Mouse (Mus musculus): ENCODE data around the gene Odaph. TPM values are rescaled to one million over a fixed set of nuclear protein-coding genes. Genes with fewer than 3 reads are reported as not detected.
"Not testable (repeated sequence)": the region's sequence is repeated elsewhere in the genome, so short reads cannot be mapped to it uniquely, and the experiment has no call there.

The Odaph gene
- not detected in 2 replicates for polyA plus RNA-seq (2012; rRNA removed)

DNA sequence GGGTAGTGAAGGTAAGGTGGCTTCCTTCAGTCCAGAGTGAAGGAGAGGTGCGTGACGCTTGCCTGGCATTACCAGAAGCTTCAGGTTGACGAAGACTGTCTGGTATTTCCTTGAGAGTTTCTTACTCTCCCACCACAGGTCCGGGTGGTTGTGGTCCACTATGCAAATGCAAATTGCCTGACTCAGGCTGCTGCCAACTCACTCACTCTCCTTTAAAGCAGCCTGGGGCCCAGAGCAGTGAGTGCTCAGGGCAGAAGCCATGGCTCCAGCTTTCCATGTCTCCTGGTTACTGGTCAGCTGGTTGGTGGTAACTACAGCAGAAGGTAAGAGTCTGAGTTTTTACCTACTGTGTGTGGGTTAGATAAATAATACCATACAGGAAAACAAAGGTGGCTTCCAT lies at the start of gene Odaph:
Odaph (plus strand) TSS at position 240 of the 400 bp plus-strand sequence.
- DNase-seq (ENCODE audit: low spot score), result no peak

DNA sequence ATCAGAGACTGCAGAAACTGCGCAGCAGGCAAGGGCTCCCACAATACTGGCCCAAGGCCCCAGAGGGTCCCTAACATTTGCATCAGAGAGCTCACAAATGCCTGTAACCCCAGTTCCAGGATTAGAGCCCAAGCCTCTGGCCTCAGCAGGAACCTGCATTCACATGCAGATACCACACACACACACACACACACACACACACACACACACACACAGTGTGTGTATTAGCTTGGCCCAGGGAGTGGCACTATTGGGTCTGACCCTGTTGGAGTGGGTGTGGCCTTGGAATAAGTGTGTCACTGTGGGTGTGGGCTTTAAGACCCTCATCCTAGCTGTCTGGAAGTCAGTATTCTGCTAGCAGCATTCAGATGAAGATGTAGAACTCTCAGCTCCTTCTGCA lies 41.7 kb upstream of the Odaph start:
- not testable (repeated sequence) for DNase-seq (ENCODE audit: low spot score)

DNA sequence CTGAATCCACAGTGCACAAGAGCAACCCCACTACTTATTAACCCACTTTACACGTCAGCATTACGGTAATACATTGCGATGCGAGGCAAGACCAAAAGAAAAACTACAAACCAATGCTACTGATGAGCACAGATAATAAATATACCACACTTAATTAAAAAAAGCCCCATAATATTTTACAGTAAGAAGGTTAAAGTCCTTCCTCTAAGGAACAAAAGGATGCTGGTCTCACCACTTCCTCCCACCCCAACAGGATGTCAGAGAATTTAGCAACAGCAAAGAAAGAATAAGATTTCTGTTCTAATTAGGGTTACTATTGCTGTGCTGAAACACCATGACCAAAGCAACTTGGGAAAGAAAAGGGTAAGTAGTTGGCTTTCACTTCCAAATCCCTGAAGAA lies 40.3 kb upstream of the Odaph start:
- no peak for DNase-seq (ENCODE audit: low spot score)

DNA sequence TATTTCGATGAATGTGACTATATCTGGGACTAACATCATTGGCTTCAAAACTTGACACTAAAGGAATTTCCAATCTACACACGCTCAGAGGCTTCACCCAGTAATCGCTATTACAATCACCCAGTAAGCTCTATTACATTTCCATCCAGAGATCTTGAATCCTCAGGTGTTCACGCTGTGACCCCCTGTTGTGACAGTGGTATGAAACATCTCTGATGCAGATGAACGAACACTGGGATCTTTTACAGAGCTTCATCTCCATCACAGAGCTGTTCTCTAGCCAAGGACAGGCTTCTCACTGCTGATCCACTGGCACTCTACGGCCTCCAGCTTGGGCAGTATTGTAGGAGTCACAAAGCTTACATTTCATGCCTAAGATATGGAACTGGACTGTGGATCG lies 37.8 kb upstream of the Odaph start:
- no peak for DNase-seq (ENCODE audit: low spot score)

DNA sequence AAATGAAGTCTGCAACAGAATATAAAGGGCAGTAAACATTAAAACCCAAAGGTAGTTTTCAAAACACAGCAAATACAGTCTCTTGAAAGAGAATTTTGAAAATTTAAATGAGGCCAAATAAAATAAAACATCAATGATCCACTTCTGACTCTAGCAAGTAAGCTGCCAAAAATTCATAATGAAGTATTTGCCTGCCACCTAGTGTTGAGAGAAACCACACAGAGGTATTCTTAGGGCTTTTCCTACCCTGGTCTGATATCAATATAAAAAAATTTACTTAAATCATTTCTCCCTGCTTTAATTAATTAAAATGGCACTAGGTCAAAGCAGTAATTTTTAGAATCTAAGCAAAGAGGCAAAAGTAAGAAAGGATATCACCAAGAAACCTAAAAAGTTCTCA lies 35.9 kb upstream of the Odaph start:
- DNase-seq (ENCODE audit: low spot score), result no peak

DNA sequence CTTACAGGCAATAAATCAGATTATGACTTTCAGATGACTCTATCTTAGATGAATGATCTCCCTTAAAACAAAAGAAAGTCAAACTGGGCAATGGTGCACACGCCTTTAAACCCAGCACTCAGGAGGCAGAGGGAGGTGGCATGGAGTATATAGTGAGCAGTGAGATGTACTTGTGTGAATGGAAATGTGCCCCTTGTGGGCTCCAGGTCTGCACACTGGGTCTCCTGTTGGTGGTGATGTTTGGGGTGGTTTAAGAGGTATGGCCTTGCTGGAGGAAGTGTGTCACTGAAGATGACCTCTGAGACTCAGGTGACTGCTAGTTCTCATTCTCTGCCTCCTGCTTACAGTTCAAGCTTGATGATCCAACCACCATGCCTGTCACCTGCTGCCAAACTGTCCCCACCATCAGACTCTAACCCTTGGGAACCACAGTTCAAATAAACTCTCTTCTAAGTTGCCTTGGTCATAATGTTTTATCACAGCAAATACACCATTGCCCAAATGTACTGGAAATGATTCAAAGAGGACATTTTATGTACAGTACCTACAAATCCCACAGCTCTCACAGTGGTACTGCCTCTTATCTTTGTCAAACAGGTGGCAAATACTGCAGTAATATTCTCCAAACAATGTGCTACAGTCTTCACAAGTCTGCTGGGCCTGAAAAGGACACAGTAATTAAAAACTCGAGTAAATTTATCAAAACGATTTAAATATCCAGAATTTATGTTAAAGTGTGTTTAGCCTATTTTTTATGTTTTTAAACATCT lies 30.1 kb upstream of the Odaph start:
- DNase-seq (ENCODE audit: low spot score), result no peak

DNA sequence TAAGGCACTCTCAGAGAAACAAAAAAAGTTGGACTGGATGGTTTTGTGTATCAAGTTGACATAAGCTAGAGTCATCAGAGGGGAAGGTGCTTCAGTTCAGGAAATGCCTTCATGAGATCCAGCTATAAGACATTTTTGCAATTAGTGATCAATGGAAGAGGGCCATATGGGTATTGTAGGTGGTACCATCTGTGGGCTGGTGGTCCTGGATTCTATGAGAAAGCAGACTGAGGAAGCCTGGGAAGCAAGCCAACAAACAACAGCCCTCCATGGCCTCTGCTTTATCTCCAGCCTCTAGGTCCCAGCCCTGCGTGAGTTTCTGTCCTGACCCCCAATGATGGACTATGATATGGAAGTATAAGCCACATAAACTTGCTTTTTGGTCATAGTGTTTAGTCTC lies 28.2 kb upstream of the Odaph start:
- DNase-seq (ENCODE audit: low spot score), result no peak

DNA sequence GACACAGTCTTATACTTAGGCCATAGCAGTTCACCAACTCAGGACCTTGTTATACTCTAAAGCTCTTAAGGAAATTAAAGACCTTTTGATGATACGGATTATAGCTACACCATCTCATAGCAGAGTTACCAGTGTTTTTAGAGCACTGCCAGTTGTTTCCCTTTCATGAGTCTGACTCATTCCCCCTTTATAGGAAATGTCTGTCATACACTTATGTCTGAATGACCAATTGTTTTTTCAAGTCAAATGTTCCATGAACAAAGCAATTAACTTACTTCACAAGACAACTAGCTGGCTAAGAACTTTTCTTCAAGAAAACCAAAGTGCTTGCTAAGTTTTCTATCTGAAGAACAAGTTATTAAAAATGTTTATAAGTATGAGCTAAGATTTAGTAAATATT lies 27.3 kb upstream of the Odaph start:
- no peak for DNase-seq (ENCODE audit: low spot score)

DNA sequence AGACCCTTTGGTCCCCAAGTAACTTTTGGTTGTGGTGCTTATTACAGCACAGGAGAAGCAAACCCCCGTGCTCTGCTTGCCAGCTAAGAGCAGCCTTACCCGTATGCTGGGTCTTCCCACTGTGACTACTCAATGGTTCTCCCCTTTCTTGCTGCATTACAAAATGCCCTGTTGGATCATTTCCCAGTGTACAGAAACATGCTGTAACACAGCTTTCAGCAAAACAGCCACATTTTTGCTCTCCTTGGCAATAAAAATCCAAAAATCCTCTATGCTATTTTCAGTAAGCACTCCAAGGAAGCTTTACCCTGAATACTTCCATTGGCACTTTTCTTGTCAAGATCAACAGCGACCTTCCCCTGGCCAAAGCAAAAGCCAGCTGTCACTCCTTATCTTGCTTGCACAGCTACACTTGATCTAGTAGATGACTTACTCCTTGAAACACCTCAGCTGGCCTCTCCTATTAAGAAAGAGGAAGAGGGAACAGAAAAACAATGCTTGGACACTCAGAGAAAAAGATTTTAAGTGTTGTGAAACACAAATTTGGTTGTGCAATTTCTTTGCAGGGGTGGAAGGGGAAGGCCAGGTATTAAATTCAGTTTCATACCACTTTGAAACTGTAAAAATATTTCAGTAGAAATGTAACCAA lies 26.5 kb upstream of the Odaph start:
- no peak for DNase-seq (ENCODE audit: low spot score)

DNA sequence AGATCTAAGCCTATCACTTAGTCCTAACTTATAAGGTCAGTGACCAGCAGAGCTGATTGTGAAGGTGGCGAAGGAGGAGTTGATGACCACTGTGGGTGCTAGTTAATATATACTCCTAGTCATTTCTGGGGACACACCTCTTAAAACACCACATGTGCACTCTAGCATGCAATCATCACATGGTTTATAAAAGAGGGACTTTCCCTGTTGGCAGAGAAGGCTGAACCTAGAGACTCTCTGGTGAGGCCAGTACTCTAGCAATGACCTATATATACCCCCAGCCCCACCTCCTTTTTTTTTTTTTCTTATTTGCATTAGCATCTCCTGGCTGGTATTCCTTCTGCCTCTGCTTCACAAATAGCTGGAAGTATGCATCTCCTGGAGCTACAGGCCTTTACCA lies 25.9 kb upstream of the Odaph start:
- no peak for DNase-seq (ENCODE audit: low spot score)

DNA sequence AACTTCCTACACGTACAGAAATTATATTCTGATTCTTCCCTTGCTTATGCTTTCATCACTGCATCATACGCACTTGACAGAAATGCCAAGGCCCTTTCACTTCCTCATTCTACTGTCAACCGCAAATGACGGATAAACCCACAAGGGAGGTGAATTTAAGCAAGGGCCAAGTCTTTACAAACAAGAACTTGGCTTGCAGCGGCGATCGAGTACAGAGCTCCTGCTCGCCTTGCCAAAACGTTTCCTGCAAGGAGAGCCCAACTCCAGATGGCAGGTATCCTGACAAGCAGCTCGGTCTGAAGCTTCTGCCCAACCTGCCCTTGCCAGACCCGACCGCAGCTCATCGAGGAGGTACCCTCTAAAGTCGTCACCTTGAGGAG lies 25.0 kb upstream of the Odaph start:
- no peak for DNase-seq (ENCODE audit: low spot score)

DNA sequence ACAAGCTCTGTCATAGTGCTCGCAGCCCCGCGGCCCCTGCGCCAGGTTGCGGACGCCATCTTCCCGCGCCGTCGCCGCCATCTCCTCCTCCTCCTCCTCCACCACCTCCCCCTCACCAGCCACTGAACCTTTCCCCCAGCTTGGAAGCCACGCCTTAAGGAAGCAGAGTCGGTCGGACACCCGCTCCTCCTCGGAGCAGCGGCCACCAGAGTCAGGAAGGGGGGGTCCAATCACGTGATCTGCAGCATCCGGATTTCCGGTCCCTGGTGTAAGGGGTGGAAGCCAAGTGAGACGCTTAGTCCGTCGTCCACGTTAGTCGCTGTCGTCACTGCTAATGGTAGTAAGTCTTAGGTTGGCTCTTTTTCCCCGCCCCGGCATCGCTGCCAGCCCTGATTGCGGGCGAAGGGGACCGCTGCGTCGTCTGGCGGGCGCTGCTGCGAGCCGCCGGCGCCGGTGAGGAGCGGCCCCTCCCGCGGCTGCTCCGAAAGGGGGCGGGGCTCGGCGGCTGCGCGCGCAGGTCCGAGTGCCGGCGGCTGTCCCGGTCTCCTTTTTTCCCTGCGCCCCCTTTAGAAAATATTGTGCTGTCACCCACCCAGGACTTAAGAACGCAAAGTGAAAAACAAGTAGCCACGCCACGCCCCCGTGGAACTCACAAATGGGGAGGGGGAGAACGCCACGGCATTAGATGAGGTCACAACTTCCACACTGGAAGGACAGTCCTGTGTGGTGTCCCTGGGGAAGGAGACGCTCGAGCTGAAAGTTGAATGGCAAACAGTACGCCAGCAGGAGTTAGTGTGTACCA lies 24.4 kb upstream of the Odaph start, which contains the start of gene Rchy1:
Rchy1 (minus strand) TSS at position 430 of the 802 bp plus-strand sequence.
- DNase-seq (ENCODE audit: low spot score), result peak; percentile 89

DNA sequence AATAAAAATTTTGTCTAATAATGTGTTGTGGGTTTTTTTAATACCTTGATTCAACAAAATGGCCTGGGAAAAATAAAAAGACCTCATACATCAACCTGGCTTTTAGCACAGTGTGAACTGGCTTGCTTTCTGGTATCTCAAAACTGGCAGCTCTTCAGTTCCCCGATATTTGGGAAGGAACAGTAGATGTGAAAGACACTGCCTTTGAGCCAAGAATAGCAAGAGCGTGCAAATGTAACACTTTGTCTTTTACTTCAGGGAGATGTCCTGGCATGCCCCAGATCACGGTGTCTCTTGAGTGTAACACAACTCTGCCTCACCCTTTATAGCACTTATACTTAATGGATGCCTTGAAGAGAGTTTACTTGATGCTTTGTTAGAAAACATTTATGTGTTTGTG lies 15.2 kb upstream of the Odaph start:
- DNase-seq (ENCODE audit: low spot score), result no peak

DNA sequence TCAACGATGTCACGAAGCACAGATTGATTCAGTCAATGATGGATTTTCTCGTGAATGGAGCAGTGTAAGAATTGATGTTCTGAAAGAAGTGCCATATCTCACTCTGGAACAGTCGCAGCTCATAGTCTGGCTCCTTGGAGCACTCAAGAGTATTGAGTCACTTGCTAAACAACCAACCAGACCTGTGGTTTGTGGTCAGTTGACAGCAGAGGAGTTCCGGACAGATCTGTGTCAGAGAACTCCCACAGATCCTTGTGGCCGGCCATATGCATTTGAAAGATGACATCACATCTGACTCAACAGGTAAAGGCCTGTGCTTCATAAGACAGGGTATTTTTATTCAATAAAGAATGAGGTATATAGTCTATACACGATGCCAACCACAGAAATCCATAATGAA lies 13.3 kb upstream of the Odaph start:
- no peak for DNase-seq (ENCODE audit: low spot score)

DNA sequence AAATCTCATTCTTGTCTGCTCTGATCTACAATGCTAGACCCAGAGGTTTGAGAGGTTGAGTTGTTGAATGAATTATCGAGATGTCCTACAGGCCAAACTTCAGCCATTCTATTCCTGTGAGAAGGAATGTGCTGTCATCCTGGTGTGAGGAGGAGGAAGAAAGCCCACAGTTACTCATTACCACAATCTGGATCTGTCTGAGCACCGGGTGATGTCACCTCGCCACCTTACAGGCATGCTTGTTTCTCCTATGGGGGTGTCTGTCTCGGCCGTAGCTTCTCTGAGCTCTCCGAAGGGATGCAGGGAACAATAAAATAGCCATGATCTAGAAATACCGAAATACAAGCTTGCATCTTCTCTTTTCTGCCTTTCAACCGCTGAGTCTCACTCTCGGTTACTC lies 11.5 kb upstream of the Odaph start:
- no peak for DNase-seq (ENCODE audit: low spot score)

DNA sequence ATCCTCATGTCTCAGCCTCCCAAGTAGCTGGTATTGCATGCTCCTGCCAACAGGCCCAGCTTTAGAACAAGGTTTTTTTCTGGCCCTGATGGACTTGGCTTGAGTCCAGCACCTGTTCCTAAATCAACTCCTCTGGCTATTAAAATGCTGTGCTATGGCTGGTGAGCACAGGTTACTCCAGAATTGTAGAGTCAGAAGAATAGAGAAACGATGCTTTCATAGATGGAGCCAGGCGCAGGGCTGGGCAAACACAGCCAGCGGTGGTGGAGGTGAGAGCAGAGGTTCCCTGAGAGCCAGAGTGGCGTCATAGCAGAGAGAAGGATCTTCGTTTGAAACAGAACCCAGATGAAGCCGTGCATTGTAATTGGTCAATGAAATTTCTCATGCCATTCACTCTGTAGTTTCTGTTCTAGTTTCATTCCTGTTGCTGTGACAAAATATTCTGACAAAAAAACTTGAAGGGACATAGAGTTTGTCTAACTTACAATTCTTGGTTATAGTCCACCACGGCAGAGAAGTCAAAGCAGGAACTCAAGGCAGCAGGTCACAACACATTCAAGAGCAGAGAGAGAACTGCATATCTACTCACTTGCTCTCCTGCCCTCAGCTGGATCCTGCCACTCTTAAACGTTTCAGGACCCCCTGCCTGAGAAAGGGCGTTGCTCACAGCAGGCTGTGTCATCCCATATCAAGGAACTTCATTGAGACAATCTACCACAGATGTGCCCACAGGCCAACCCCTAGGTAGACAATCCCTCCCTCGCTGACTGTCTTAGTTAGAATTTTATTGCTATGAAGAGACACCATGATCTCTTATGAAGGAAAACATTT lies 10.5 kb upstream of the Odaph start:
- no peak for DNase-seq (ENCODE audit: low spot score)

DNA sequence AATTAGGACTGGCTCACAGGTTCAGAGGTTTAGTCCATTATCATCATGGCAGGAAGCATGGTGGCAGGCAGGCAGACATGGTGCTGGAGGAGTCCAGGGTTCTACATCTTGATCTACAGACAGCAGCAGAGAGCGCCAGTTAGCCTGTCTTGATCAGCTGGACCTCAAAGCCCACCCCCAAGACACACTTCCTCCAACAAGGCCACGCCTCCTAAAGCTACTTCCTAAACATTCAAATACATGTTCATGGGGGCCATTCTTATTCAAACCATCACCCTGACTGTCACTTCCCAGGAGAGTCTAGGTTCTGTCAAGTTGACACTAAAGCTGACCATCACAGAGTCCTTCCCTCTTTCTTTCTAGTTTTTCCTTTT lies 9.9 kb upstream of the Odaph start:
- no peak for DNase-seq (ENCODE audit: low spot score)

DNA sequence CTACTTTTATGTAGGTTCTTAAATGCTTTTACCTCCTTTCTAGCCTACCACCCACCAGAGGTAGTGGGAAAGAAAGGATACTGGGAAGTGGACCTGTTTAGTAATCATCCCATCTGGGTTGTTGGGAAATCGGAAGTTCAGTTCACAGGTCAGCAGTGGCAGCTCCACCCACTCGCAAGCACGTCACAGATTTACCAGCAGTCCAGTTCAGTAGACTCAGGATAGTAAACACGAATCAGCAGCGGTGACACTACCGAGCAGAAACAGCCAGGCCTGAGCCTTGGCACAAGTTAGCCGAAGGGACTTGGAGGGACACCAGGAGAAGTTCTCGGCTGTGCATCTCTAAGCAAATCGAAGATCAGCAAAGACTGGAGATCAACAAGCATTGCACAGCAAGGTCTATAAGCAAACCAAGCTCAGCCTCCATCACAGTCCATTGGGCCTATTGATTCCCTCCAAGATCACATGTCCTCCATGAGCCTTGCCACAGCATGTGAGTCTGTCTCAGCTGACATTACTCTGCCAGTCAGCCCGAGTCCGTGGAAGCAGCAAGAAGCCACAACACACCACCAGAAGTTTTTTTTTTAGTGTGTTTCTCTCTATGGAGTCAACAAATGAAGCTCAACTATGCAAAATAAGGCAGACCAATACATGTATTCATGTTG lies 6.0 kb upstream of the Odaph start:
- DNase-seq (ENCODE audit: low spot score), result no peak

DNA sequence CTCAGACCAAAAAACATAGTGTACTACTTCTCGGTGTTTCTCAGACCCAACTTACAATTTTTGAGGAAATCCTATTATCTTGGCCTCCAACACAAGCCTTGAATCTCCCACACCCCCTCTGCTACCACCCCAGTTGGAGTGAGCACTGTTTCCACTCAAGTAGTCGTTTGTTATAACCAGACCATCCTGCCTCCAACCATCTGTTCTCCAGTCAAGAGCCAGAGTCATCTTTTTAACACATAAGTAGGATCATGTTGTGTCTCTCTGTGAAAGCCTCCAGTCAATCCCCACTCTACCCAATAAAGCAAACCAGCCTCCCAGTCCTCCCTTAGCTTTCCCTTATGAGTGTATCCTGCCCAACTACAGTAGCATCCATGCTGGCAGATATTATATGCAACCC lies 3.8 kb upstream of the Odaph start:
- no peak for DNase-seq (ENCODE audit: low spot score)

DNA sequence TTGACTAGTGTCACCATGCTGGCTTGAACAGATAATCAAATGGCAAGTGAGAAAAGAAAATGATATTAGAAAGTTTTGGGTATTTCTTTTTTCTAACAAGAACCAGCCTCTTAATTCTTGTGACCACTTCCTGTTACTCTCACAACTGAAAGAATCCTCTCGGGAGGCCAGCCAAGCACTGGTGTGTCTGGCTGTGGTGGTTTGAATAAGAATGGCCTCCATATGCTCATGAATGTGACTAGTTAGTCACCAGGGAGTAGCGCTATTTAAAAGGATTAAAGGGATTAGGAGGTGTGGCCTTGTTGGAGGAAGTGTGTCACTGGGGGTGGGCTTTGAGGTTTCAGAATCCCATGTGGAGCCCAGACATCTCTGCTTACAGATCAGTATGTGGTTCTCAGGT lies 1.6 kb upstream of the Odaph start:
- DNase-seq (ENCODE audit: low spot score), result no peak

DNA sequence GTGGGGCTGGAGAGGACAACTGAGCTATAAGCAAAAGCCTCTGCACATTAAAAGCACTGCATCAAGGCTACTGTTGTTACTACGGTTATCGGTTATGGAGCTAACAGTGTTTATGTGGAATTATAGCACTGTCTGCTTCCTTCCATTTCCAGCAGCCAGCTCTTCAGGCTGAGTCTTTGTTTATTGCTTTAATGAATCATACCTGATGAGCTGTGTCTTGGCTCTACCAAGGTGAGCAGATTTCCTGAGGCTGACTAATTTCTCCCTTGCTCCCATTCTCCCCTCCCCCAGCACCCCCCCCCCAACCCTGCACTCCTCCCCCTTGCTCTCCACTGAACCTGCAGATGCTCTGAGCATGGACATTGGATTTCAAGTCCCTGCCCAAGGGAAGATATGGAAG lies 524 bp downstream of the Odaph start:
- no peak for DNase-seq (ENCODE audit: low spot score)

Data from urinary bladder, adult 2 months (tissue).